Mouse (Mus musculus) C2C12 (cell line): Measurements from ENCODE around the gene Ces5a.

Experiments used
- CTCF ChIP-seq: IDR thresholded peaks from one replicate; pipeline ENCODE4 v1.5.1; 2011; ENCODE audit not compliant: control insufficient read depth, insufficient read depth, insufficient read length
- MYOG ChIP-seq: IDR thresholded peaks from one replicate; pipeline ENCODE4 v1.6.1; 2011; ENCODE audit not compliant: control insufficient read depth, insufficient read length; ENCODE audit errors: extremely low read depth
- USF1 ChIP-seq: IDR thresholded peaks from one replicate; pipeline ENCODE4 v1.6.1; 2011; ENCODE audit warnings: low read depth, mild to moderate bottlenecking, control low read depth, moderate library complexity

DNA sequence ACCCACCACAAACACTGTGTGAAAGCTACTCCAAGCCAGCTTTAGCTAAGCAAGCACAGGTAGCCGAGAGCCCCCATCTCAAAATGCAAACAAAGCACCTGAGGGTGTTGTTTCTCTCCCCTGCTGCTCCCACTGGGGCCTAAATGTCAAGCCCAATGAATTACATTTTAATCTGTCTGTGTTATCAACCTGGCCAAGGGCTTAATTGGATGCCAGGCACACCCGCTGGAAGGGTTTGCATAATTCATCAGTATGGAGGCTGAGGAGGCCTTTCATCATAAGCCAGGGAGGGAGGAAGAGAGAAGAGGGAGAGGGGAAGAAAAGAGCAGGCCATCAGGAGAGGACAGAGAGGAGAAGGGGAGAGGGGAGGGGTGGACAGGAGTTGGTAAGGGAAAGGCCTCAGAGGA is 36.5 kb upstream of the Ces5a start:
- TF ChIP-seq CTCF, result no peak
- no peak for TF ChIP-seq USF1
- TF ChIP-seq MYOG, result no peak
